Mouse (Mus musculus): Measurements from ENCODE around the gene March2.
A peak's percentile ranks its signal among the peaks of the same experiment; 100 is the strongest.

The March2 gene

GRCm38 (mm10) chr17:33717246-33717645 lies 1.2 kb downstream of the March2 start:
- DNase-seq = no peak

DNA sequence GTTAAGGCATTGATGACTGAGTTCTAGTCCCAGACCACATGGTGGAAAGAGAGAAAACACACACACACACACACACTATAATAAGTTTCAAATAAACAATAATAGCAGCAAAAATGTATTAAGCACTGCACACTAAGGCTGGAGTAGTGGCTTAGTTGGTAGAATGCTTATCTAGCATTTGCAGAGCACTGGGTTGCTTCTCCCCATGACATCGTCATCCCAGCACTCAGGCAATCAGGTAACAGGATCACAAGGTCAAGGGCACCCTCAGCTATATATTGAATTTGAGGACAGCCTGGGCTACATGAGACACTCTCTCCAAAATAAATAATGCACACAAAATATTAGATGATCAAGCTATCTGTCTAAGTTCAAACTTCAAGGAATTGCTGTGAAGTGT lies 3.7 kb downstream of the March2 start:
- DNase-seq = no peak

- no peak for DNase-seq
Observed at GRCm38 (mm10) chr17:33713271-33713670, 5.2 kb downstream of the March2 start.

GRCm38 (mm10) chr17:33709834-33710233 lies 8.6 kb downstream of the March2 start:
- DNase-seq = no peak

- DNase-seq = no peak
Observed at GRCm38 (mm10) chr17:33703091-33703490, 15.4 kb downstream of the March2 start.

DNA sequence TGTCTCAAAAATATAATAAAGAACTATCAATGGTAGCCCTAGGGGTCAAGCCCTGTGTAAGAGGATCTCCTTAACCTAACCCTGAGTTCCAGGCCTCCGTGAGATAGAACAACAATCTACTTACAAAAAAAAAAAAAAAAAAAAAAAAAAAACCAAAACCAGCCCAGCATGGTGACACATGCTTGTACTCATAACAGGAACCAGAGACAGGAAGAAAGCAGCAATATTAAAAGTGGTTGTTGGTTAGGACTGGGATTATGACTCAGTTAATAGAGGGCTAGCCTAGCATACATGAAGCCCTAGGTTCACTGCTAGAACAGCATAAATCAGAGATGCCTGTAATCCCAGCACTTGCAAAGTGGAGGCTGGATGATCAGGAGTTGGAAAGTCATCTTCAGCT lies 16.3 kb downstream of the March2 start:
- no peak for DNase-seq

DNA sequence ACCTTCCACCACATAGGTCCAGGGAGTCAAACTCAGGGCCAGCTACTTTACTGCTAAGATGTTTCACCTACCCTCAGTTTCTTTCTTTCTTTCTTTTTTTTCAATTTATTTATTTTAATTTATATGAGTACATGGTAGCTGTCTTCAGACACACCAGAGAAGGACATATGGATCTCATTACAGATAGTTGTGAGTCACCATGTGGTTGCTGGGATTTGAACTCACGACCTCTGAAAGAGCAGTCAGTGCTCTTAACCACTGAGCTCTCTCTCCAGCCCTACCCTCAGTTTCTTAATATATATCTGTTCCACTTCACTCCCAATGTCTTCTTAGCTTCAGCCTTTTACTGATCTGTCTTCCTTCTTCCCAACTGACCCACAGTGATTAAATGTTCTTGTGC lies 23.0 kb downstream of the March2 start:
- no peak for DNase-seq

GRCm38 (mm10) chr17:33686760-33687159 lies 31.7 kb downstream of the March2 start, which contains the start of gene Hnrnpm:
Gene Hnrnpm, minus strand, starts transcription at chr17:33686860.
- no peak for DNase-seq

GRCm38 (mm10) chr17:33685249-33685653 lies 33.2 kb downstream of the March2 start:
- DNase-seq = peak; percentile 99

DNA sequence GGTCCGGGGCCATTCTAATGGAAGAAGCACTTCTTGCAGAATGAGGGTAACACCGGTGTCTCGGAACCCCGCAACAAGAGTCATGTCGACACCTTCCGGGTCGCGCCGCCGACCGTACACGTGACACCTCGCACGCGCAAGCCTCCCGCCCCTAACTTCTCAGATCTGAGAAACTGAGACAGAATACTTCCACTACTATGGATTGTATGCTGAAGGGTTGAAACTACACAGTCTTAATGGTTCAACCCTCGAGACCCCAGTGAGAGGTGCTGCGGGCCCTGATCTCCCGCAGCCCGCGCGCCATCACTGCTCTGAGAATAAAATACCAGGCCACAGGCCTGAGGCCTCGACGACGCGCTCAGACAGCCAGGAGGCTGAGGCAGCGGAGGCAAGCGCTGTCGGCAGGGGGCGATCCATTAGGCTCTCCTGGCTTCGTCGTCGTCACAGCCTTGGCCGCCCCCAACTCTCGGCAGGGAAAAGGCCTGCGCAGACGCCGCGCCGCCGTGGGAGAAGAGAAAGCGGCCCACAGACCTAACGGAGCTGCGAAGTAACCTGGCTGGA lies 33.7 kb downstream of the March2 start:
- DNase-seq = peak; percentile 81

GRCm38 (mm10) chr17:33681767-33682166 lies 36.7 kb downstream of the March2 start:
- no peak for DNase-seq

DNA sequence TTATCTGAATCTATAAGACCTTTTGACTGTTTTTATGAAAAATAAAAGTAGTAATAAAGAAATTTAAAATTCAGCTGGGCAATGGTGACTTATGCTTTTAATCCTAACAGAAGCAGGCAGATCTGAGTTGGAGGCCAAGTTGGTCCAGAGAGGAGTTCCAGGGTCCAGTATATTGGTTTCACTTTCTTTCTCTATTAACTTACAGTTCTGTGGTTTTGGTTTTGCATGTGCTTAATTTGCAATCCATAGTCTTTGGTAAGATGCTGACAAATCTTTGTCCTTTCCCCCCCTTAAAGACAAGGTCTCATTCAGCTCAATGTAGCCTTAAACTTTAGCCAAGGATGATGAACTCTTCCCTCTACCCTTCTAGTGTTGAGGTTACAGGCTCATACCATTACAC lies 39.7 kb downstream of the March2 start:
- DNase-seq = no peak

DNA sequence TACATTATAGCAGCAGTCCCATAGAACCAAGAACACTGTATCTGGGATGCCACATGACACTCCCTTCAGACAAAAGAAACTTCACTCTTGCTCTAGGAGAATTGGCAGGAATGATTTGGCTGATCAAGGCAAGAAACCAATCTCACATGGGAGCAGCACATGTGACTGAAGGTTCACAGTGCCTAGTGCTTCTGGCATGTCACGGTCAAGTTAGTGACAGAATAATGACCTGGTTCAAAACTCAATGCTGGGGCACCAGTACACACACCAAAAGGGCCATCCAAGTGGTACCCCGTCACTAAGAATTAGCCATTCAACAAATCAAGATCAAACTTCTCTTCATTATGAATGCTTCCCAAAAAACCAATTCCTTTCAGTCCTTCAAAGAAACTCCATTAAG lies 42.4 kb downstream of the March2 start:
- no peak for DNase-seq

DNA sequence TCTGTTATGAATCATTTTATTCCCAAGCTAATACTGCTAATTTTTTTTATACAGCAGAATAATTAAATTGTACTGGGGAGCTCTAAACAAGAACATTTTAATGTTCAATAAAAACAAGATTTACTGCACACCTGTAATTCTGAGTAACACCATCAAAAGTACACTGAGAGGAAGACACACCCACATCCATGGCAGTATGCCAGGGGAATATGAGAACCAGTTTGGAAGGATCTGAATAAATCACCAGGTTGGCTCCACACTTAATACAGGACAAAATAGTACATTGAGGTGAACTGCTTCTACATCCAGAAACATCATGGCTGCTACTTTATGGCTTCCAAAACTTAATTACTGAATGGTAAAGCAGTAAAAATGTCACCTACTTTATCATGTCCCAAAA lies 43.0 kb downstream of the March2 start:
- no peak for DNase-seq

- DNase-seq = no peak
Observed at GRCm38 (mm10) chr17:33673837-33674236, 44.6 kb downstream of the March2 start.

DNA sequence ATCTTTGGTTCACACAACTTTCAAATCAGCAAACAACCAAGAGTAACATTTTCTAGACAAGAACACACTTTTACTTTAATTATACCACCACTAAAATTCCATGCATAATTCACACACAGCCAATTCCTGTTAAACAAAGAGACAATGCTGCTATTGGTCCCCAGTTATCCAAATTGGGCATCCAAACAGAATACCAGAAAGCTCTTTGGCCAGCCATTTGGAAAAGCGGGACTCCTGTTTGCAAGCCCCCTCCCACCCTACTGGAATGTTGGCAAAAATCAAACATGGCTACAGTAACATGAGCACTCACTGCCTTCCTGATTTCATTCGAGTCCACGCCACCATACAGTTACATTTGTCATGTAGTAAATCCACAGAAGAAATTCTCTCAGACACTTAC lies 48.8 kb downstream of the March2 start:
- no peak for DNase-seq

DNA sequence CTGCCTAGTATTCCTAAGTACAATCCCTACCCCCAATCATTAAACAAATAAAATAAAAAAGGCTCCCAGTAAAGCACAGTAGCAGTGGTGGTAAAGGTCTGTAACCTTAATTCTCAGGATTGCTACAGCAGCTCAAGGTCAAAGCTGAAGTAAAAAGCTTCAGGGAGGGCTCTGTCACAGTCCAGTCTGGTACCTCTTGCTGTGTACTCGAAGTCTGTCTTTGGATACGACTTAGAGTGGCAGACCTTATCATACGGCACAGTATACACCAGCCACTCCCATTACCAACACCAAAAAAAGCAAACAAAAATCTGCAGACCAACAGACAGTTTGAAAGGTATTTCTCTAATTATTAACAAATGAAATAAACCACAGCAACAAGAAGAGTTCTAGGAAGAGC lies 51.7 kb downstream of the March2 start:
- DNase-seq = no peak

- no peak for DNase-seq
Observed at GRCm38 (mm10) chr17:33649781-33650475, 68.5 kb downstream of the March2 start.

DNA sequence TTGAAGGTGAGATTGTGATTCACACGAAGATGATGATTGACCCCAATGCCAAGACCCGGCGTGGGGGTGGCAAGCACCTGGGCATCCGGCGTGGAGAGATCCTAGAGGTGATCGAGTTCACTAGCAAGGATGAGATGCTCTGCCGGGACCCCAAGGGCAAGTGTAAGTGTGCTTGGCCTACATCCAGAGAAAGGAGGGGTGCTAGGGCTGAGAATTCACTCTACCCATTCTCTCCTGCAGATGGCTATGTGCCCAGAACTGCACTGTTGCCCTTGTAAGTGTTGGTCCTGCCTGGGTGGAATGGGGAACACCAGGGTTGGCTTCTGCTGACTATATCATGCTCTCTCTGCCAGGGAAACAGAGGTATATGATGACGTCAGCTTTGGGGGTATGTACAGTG lies 73.4 kb downstream of the March2 start:
- DNase-seq = no peak

- DNase-seq = no peak
Observed at GRCm38 (mm10) chr17:33644068-33644467, 74.4 kb downstream of the March2 start.

- no peak for DNase-seq
Observed at GRCm38 (mm10) chr17:33639743-33640142, 78.7 kb downstream of the March2 start.

DNA sequence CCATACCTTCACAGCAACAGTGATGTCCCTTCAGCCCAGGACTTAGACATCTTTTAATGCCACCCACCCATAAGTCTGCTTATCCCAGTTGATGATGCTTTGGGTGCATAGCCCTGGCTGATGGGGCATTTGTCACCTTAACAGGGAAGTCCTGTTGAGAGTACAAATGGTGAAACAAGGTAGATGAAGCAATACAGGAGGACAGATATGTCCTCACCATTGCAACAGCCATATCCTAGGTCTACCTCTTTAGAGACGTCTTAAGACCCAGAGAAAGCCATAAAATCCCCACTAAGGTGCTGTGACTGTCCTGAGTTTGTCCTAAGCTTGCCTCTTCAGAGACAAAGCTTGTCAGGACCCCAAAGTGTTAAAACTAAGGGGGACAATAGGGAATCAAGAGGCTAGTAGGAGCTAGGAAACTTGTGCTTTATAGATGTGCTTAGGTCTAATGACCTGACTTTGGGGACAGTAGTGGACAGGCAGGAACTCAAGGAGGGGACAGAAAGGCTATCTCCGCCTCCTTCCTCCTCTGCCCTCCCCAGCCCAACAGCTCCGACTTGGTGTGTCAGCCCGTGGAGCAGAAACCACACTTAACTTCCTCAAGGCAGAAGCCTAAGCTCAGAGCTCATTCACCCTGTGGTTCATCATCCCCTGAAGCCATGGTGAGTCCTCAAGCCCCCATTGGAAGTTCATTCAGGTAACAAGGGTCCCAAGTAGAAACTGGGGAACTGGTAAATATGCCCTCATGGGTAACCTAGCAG lies 80.8 kb downstream of the March2 start, which contains the start of gene Pram1:
Pram1 (plus strand) TSS at position 541 of the 761 bp plus-strand sequence.
- no peak for DNase-seq

- no peak for DNase-seq
Observed at GRCm38 (mm10) chr17:33637038-33637437, 81.4 kb downstream of the March2 start.
